Mouse (Mus musculus) fibroblast of lung, adult 2 months (primary cell): Measurements from ENCODE around the gene Phf12.

ENCODE experiments used
- DNase-seq: peaks from one replicate; pipeline ENCODE4 v3.0.0-alpha.2; 2011; ENCODE audit warnings: low read depth

Phf12 gene

DNA sequence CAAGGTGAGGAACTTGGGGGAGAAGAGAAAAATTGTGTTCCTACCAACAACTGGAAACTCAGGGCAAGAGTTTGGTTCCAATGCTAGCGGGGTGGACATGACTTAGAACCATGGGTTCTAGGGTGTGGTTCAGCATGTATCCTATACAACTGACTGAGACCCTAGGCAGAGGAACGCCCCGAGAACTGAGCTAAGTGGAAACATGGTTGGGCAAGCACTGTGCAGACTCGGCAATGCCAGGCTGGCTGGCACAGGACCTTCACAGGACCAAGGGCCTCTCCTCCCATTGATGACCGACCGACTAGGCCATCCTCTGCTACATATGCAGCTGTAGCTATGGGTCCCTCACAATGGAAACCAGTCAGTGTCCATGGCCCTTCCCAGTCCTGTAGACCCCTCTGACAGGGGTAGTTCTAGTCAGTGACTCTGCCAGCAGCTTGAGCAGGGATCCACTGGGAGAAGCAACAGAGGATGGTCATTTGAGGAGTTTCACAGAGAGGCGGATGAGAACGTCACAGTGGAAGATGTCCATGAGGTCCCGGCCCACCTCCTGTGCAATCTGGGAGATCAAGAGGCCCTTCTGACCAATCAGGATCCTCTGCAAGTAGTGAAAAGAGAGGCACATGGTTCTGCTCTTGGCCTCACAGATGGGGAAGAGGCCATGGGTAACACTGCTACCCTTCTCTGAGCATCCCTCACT is 91.2 kb downstream of the Phf12 start:
- DNase-seq = no peak

DNA sequence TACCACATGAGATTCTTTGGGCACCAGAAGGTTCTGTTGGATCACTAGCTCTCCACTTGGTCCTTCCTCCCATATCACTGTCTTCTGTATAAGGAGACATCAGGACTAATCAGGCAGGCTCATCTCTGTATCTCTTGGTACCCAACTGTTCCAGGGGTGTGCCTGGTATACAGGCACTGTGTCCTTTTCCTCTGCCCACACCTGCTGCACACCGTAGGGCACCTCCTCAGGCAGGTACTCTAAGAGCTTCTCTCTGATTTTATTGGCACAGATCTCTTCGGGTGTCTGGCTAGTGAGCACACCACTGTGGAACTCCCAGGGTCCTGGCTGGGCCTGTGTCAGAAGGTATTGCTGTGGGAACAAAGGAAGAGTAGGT is 91.7 kb downstream of the Phf12 start:
- DNase-seq = no peak

DNA sequence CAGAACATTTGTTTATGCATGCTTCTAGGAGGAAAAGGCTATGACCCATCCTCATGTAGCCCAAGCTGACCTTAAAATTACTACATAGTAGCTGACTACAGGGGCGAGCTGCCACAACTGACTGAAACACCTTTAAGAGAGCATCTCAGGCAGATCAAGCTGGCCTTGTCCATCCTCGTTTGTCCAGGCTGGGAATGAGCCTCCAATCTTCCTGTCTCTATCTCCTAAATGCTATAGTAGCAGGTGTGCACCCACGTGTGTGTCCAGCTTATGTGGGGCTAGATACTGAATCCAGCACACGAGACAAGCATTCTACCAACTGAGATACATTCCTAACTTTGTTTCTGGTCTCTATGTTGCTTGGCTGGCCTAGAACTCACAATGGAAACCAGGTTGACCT is 92.1 kb downstream of the Phf12 start:
- DNase-seq = no peak
